Mouse (Mus musculus) cerebellum, adult 18-20 months (tissue): ENCODE measurements at regions not wholly inside any gene's neighbourhood (a gene's known extent, or its start where the extent isn't known, plus 50 kb on each side); places are given as distances from the start of the nearest gene placed in this dataset.

ENCODE experiments used
- DNase-seq, 2 experiments: peaks; one replicate each; pipeline ENCODE4 v3.0.0; 2021

GRCm38 (mm10) chr6:94898881-94899280, 198.9 kb upstream of the Lrig1 start:
- no peak for DNase-seq

GRCm38 (mm10) chr6:94890165-94890564, 190.2 kb upstream of the Lrig1 start:
- no peak for DNase-seq

- no peak for DNase-seq
These were observed 189.3 kb upstream of the Lrig1 start for GRCm38 (mm10) chr6:94889271-94889670.

GRCm38 (mm10) chr6:94881139-94881538, 181.2 kb upstream of the Lrig1 start:
- DNase-seq, result no peak

- no peak for DNase-seq
These were observed 175.9 kb upstream of the Lrig1 start for GRCm38 (mm10) chr6:94875841-94876240.

GRCm38 (mm10) chr6:94875065-94875464, 175.1 kb upstream of the Lrig1 start:
- no peak for DNase-seq

GRCm38 (mm10) chr6:94874415-94874814, 174.5 kb upstream of the Lrig1 start:
- no peak for DNase-seq

- DNase-seq, result no peak
These were observed 168.0 kb upstream of the Lrig1 start for GRCm38 (mm10) chr6:94867952-94868351.

GRCm38 (mm10) chr6:94865498-94865897, 165.5 kb upstream of the Lrig1 start:
- DNase-seq, result no peak

GRCm38 (mm10) chr6:94858121-94858621, 158.2 kb upstream of the Lrig1 start:
- no peak for DNase-seq

GRCm38 (mm10) chr6:94850121-94850520, 150.2 kb upstream of the Lrig1 start:
- DNase-seq, result no peak

- DNase-seq, result no peak
These were observed 149.6 kb upstream of the Lrig1 start for GRCm38 (mm10) chr6:94849533-94849932.

- no peak for DNase-seq
These were observed 148.5 kb upstream of the Lrig1 start for GRCm38 (mm10) chr6:94848437-94848836.

- DNase-seq, result no peak
These were observed 145.9 kb upstream of the Lrig1 start for GRCm38 (mm10) chr6:94845821-94846220.

GRCm38 (mm10) chr6:94842856-94843255, 142.9 kb upstream of the Lrig1 start:
- DNase-seq, result no peak

GRCm38 (mm10) chr6:94841881-94842280, 141.9 kb upstream of the Lrig1 start:
- DNase-seq, result no peak

GRCm38 (mm10) chr6:94835742-94836141, 135.8 kb upstream of the Lrig1 start:
- DNase-seq, result no peak

- DNase-seq, result no peak
These were observed 134.6 kb upstream of the Lrig1 start for GRCm38 (mm10) chr6:94834551-94834950.

- DNase-seq, result no peak
These were observed 130.8 kb upstream of the Lrig1 start for GRCm38 (mm10) chr6:94830801-94831200.

GRCm38 (mm10) chr6:94829246-94829645, 129.3 kb upstream of the Lrig1 start:
- no peak for DNase-seq

GRCm38 (mm10) chr6:94826656-94827055, 126.7 kb upstream of the Lrig1 start:
- DNase-seq, result no peak

GRCm38 (mm10) chr6:94818220-94818619, 118.3 kb upstream of the Lrig1 start:
- DNase-seq, result no peak

GRCm38 (mm10) chr6:94816161-94816560, 116.2 kb upstream of the Lrig1 start:
- DNase-seq, result no peak

GRCm38 (mm10) chr6:94814711-94815110, 114.8 kb upstream of the Lrig1 start:
- no peak for DNase-seq

- DNase-seq, result no peak
These were observed 113.7 kb upstream of the Lrig1 start for GRCm38 (mm10) chr6:94813481-94814148.
